Mouse (Mus musculus) cerebral cortex, adult 2 months (tissue): Measurements from ENCODE around the gene Zfp523.

Experiments used
- WGBS: fragments of 180-500 bp; shearing (Covaris S2); methylation state at CpG from one replicate; pipeline ENCODE4 v1.1.7; 2018; 5-methylcytosine and 5-hydroxymethylcytosine counted together

Gene Zfp523

GRCm38 (mm10) chr17:28176775-28177539, at the start of gene Zfp523:
TSS of gene Zfp523 (plus strand) at chr17:28177129.
- WGBS = under 1% methylated on average over 80 of the region's 82 CpGs

- WGBS = 93% methylated on average over 5 of the region's 5 CpGs
Measured at GRCm38 (mm10) chr17:28129796-28130195, 47.1 kb upstream of the Zfp523 start.

GRCm38 (mm10) chr17:28130391-28131125, 46.4 kb upstream of the Zfp523 start:
- WGBS = 84% methylated on average over 5 of the region's 5 CpGs

GRCm38 (mm10) chr17:28133193-28133592, 43.7 kb upstream of the Zfp523 start:
- 5% methylated on average over 14 of the region's 14 CpGs for WGBS

DNA sequence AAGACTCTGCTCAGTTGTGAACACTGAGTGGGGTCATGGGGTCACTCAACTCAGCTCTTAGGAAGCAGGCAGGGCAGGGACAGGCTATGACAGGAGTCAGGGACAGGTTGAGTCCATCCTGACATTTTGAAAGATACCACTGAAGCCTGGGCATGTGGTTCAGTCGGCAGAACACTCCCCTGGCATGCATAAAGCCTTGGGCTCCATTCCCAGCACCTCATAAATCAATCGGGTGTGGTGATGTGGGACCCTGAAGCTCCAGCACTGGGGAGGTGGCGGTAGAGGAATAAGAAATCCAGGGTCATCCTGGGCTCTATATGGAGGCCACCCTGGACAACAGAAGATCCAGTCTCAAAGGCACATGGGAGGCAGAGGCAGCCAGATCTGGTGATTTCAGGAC, 41.4 kb upstream of the Zfp523 start:
- WGBS = 88% methylated on average over 3 of the region's 3 CpGs

GRCm38 (mm10) chr17:28136266-28136665, 40.7 kb upstream of the Zfp523 start:
- WGBS = 56% methylated on average over 5 of the region's 5 CpGs

GRCm38 (mm10) chr17:28138013-28138412, 38.9 kb upstream of the Zfp523 start:
- WGBS = 95% methylated on average over 8 of the region's 8 CpGs

GRCm38 (mm10) chr17:28138685-28139084, 38.2 kb upstream of the Zfp523 start:
- WGBS = 83% methylated on average over 9 of the region's 9 CpGs

GRCm38 (mm10) chr17:28140431-28141204, 36.3 kb upstream of the Zfp523 start:
- WGBS = 57% methylated on average over 13 of the region's 13 CpGs

DNA sequence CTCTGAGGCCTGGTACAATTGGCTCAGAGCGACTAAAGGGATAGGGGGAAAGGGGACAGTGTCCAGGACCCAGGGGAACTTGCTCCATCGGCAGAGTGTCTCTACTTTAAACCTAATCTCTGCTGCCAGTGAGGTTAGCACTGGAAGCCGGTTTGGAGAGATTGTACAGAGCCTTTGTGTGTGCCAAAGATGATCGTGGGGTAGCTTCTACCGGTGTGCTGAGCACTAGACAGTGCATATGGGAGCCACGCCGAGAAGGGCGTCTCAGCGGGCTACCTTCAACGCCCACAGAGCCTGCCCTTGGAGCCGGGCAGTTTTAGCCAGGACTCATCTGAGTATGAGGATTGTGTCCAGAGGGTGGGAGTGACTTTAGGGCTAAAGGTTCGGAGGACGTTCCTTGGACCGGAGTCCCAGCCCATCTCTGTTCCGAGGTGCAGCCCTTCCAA, 35.7 kb upstream of the Zfp523 start:
- 13% methylated on average over 15 of the region's 15 CpGs for WGBS

DNA sequence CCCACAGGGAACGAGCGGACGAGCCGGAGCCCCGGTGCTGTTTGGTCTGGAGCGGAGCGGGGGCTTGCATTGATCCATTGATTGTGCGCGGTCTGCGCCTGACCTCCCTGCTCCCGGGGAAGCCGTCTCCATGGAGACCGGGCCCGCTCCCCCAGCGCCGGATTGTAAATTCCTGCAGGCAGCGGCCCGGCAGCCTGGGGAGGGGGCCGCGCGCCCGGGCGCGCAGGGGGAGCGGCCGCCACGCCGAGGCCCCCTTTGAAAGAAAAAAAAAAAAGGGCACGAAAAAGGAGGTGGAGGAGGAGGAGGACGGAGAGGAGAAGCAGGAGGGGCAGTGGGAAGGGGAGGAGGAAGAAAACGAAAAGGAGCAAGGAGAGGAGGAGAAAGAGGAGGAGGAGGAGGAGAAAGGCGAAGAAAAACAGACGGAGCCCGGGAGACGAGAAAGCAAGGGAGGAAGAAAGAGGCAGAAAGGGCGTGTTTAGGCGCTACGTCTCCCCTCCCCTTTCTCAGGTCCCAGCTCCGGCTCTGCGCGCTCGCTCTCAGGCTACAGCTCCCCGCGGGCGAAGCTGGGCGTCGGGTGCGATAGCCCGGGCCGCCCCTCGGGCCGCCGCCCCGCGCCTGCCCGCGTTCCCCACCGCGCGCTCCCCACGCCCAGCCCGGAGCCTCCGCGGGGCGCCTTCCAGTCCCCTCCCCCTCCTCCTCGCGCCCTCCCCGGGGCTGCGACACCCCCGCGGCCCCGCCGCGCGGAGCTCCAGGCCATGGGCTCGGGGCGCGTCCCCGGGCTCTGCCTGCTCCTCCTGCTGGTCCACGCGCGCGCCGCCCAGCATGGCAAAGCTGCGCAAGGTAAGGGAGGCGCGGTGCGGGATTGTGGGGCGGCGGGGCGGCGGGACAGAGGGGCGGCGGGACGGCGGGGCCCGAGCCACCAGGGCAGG, 34.9 kb upstream of the Zfp523 start, which contains the start of gene Scube3:
Gene Scube3, plus strand, starts transcription at position 371 of the 929 bp plus-strand sequence.
- WGBS = 1% methylated on average over 90 of the region's 97 CpGs

DNA sequence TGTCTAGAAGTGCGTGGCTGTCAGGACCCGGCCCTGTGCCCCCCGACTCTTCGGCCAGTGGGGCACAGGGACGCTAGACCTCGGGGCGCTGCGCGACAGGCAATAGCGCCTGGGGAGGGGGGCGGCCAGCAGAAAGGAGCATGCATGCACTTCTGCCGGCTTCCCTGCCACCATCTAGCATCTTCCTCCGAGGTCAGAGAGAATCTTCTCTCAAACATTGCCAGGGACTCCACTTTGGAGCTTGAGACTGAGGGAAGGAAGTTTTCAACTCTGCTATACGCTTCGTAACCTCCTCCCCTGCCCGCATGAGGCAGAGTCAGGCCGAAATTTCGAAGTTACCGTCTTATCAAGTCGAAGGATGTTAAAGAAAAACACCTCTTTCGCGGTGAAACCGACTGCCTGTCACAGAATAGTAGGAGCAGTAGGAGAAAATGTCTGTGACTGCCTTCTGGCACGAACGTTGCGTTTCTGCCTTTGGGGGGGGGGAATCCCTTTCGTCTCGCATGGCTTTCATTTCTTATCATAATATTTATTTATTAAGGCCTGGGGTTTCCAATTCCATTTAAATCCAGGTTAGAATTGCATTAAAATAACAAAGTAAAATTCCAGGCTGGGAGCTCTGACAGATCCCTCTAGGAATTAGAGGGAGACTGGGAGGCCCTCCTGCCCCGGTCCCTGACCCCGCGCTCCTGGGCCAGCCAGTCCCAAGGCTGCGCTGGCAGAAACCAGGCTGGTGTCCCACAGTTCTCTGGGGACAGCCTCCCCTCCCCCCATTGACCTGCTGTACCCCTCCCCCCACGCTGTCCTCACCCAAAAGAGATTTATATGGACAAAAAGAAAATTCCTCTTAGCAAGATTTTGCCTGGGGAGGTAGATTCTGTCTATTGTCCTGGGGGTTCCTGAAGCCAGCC, 34.0 kb upstream of the Zfp523 start:
- 5% methylated on average over 33 of the region's 33 CpGs for WGBS

DNA sequence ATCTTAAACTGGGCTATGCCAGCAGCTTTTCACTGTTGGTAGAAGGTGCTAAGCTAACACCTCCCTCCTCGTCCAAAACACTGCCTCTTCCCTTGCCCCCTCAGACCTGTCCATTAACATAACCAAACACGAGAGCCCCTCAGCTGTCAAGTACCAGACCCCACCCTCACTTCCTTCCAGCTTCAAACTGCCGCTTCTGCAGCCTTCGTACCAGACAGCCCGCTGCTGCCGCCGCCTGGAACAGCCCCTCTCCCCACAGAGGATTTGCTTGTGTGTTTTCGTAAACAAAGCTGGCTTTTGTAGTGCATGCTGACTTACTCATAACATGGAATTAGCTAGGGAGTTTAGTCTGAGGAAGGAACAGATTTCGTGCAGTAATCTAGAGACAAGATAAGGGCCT, 33.2 kb upstream of the Zfp523 start:
- WGBS = 14% methylated on average over 9 of the region's 9 CpGs

DNA sequence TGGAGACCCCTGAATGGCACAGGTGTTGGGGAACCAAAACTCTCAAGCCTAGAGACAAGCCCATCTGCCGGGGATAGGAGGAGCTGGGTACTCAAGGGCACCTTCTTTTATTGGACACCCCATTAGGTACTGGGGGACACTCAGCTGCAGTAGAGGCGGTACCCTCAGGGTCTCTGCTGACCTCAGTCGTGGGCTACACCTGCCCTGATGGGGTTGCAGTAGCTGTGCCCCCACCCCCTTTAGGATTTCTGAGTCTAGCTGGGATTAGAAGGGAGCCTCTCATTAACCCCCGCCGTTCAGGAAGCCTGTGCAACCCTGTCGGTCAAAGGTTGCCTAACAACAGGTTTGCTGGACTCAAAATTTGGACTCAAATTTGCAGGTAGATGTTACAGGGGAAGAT, 32.7 kb upstream of the Zfp523 start:
- 55% methylated on average over 6 of the region's 6 CpGs for WGBS

- 85% methylated on average over 3 of the region's 3 CpGs for WGBS
Measured at GRCm38 (mm10) chr17:28148288-28148687, 28.6 kb upstream of the Zfp523 start.

DNA sequence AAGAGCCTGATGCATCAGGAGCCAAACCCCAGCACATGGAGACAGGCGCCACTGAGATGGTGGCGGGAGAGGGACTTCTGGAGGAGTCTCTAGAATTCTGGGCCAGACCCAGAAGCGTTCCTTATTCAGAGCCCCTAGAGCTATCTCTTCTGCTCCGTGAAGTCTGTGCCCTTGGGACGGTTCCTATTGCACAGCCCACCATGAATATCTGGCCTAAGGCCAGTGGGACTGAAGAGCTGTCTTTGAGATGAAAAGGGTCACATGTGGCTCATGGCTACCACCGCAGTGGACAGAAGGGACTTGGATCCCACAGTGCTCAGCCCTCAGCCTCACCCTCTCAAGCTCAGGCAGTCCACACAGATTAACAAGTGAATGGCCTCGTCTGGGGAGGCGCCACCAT, 27.2 kb upstream of the Zfp523 start:
- 69% methylated on average over 8 of the region's 8 CpGs for WGBS

- 88% methylated on average over 12 of the region's 12 CpGs for whole genome bisulfite sequencing
Measured at GRCm38 (mm10) chr17:28150456-28150855, 26.5 kb upstream of the Zfp523 start.

- 76% methylated on average over 6 of the region's 6 CpGs for WGBS
Measured at GRCm38 (mm10) chr17:28153095-28153494, 23.8 kb upstream of the Zfp523 start.

DNA sequence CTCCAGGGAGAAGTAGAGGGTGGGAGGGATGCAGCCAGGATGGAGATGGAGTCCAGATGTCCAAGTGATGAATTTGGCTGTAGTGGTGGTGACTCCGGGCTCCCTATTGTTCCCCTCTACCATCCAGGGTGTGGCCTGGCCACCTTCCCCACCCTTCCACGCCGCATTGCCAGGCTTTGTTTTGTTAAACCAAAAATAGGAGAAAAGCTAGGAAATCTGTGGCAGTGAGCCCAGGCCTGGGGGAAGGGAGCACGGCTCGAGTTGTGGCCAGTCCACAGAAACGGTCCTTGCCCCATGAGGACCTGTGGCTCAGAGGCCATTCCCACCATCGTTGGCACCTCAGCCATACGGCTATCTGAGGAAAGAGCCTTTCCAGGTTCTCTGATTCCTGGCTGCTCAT, 22.0 kb upstream of the Zfp523 start:
- WGBS = 55% methylated on average over 8 of the region's 8 CpGs

GRCm38 (mm10) chr17:28160361-28160760, 16.6 kb upstream of the Zfp523 start:
- WGBS = 42% methylated on average over 10 of the region's 10 CpGs
